Mouse (Mus musculus): ENCODE data around the gene Gpc6.

- TF ChIP-seq CTCF (IDR thresholded peaks at IDR 0.05; ENCODE audit: insufficient read depth, low read depth, low read length), result no peak
- no peak for TF ChIP-seq POLR2A (IDR thresholded peaks at IDR 0.05; ENCODE audit: insufficient read depth, low read depth, low read length)
Observed at GRCm38 (mm10) chr14:116933825-116934224, 8.7 kb downstream of the Gpc6 start.

Data from olfactory bulb, adult 2 months (tissue).